Mouse (Mus musculus) G1E (cell line): ENCODE results near the gene Zfp846. TPM values are rescaled to one million over a fixed set of nuclear protein-coding genes. Genes with fewer than 3 reads are reported as not detected.
"Not testable (repeated sequence)": the region's sequence is repeated elsewhere in the genome, so short reads cannot be mapped to it uniquely, and the experiment has no call there.

Source experiments
- ATAC-seq: 2 replicates; pipeline ENCODE4 v1.8.0; 2016; ENCODE audit warnings: mild to moderate bottlenecking; ENCODE audit not compliant: insufficient number of reproducible peaks, poor library complexity, low FRiP score, severe bottlenecking; ENCODE audit errors: extremely low read depth
- DNase-seq: peaks from one replicate; pipeline ENCODE4 v3.0.0; 2012; ENCODE audit warnings: low spot score
- H3K27me3 ChIP-seq: 2 replicates; pipeline ENCODE4 v1.6.1; 2012; ENCODE audit warnings: mild to moderate bottlenecking, low read length, inconsistent platforms; ENCODE audit not compliant: insufficient read depth
- H3K36me3 ChIP-seq: replicated peaks from 2 replicates; pipeline ENCODE3; 2012; ENCODE audit warnings: mild to moderate bottlenecking, inconsistent platforms
- H3K4me1 ChIP-seq: 2 replicates; pipeline ENCODE4 v1.6.1; 2012; ENCODE audit warnings: low read depth, low read length, inconsistent platforms, mixed read lengths; ENCODE audit not compliant: insufficient read depth
- H3K4me3 ChIP-seq: 2 replicates; pipeline ENCODE4 v1.5.1; 2012; ENCODE audit warnings: low read depth, mild to moderate bottlenecking, inconsistent platforms, low read length, moderate library complexity, mixed read lengths
- H3K9me3 ChIP-seq: replicated peaks from 2 replicates; pipeline ENCODE4 v1.6.1; 2012; ENCODE audit warnings: inconsistent platforms
- CTCF ChIP-seq: IDR thresholded peaks from 2 replicates; pipeline ENCODE4 v1.5.1; 2012; ENCODE audit warnings: low read depth, low read length, inconsistent platforms, mixed read lengths
- GATA1 ChIP-seq: IDR thresholded peaks from 2 replicates; pipeline ENCODE4 v1.6.1; 2012; ENCODE audit warnings: borderline replicate concordance, low read length, inconsistent platforms, mixed read lengths
- GATA2 ChIP-seq: IDR thresholded peaks from 2 replicates; pipeline ENCODE4 v1.6.1; 2012; ENCODE audit warnings: low read depth, low read length, inconsistent platforms, borderline replicate concordance
- POLR2AphosphoS5 ChIP-seq: IDR thresholded peaks from 2 replicates; pipeline ENCODE4 v1.6.1; 2012; ENCODE audit warnings: low read depth, low read length, inconsistent platforms; ENCODE audit not compliant: insufficient replicate concordance
- TAL1 ChIP-seq: conservative IDR thresholded peaks from 2 replicates; pipeline ENCODE4 v1.6.1; 2012; ENCODE audit warnings: low read depth, low read length, inconsistent platforms, mixed read lengths
- polyA plus RNA-seq: library from polyadenylated mRNA; stranded (reverse); fragments of >175 nt; gene quantifications from 2 replicates; pipeline ENCODE4 v1.2.3, GENCODE M21; 2012
- total RNA-seq, 2 experiments: library from RNA; stranded (forward) in 1 of 2; stranded (reverse) in 1 of 2; fragments of 200-1000 nt in 1 of 2; fragments of >200 nt in 1 of 2; fragmentation: Nextera tagmentation in 1 of 2; gene quantifications; 2 replicates each; pipeline ENCODE4 v1.2.3; 2014 to 2017

The Zfp846 gene
- total and polyA plus RNA-seq, 3 experiments = 8.8 to 11.3 (median 10.5) TPM

DNA sequence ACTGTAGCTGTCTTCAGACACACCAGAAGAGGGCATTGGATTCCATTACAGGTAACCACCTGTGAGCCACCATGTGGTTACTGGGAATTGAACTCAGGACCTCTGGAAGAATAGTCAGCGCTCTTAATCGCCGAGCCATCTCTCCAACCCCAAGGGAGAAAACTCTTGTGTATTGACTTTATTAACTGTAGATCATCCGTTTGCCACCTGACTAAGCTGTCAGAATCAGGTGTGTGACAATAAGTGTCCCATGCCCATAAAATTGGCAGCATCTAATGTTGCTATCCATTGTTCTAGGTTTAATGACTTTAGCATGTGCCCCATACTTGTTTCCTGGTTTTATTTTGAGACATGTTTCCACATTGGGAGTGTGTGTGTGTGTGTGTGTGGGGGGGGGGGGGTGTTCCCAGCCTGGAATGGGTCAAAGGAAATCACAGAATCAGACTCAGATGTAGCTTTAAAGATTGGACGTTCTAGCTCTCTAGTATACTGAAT, 29.3 kb upstream of the Zfp846 start:
- no peaks in the 10 kb centered on the region for H3K36me3 ChIP-seq
- DNase-seq (no peak), ATAC-seq (no peak)
- peaks cover 10% of the 10 kb centered on the region for H3K4me1 ChIP-seq
- no peaks in the 10 kb centered on the region for H3K27me3 ChIP-seq
- no peak overlapping the region for H3K4me3 ChIP-seq
- TF ChIP-seq GATA2 (no peak), CTCF (no peak), POLR2AphosphoS5 (no peak), GATA1 (no peak), TAL1 (no peak)
- H3K9me3 ChIP-seq = no peaks in the 10 kb centered on the region

GRCm38 (mm10) chr9:20552698-20553097, 28.4 kb upstream of the Zfp846 start:
- Histone ChIP-seq H3K4me1 (peaks cover 15% of the 10 kb centered on the region), H3K27me3 (no peaks in the 10 kb centered on the region), H3K36me3 (no peaks in the 10 kb centered on the region), H3K9me3 (no peaks in the 10 kb centered on the region), H3K4me3 (no peak overlapping the region)
- ATAC-seq (no peak), DNase-seq (no peak)
- TF ChIP-seq GATA1 = no peak
- no peak for TF ChIP-seq POLR2AphosphoS5
- no peak for TF ChIP-seq TAL1
- TF ChIP-seq GATA2 = no peak
- TF ChIP-seq CTCF = no peak

DNA sequence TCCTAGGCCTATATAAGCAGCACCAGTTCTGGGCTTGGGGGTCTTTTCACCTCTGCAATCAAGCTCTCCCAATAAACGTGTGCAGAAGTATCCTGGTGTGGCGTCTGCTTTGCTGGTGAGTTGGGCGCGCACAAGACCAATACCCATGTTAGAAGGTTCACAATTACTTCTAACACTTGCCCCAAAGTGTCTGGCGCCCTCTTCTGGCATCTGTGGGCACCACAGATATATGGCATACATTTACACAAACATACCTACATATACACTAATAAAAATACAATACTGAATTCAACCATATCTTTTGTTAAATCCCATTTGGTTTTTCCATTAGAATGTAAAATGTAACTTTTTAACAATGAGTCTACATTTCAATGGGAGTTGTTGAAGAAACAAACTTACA, 18.9 kb upstream of the Zfp846 start:
- DNase-seq = no peak
- H3K9me3 ChIP-seq = no peaks in the 10 kb centered on the region; the same call in 1 of the 2 replicates
- TF ChIP-seq GATA1 (no peak), GATA2 (no peak), CTCF (no peak), POLR2AphosphoS5 (no peak), TAL1 (no peak)
- H3K27me3 ChIP-seq = no peaks in the 10 kb centered on the region
- no peaks in the 10 kb centered on the region for H3K36me3 ChIP-seq
- no peak for ATAC-seq
- H3K4me1 ChIP-seq = peaks cover 45% of the 10 kb centered on the region
- no peak overlapping the region for H3K4me3 ChIP-seq

GRCm38 (mm10) chr9:20565326-20566030, 15.6 kb upstream of the Zfp846 start:
- H3K9me3 ChIP-seq, ATAC-seq, H3K4me3 ChIP-seq, DNase-seq, H3K36me3 ChIP-seq, H3K27me3 ChIP-seq: not testable (repeated sequence)
- peaks cover 20% of the 10 kb centered on the region for H3K4me1 ChIP-seq

- no peaks in the 10 kb centered on the region for H3K27me3 ChIP-seq
- no peaks in the 10 kb centered on the region for H3K36me3 ChIP-seq
- no peak for ATAC-seq
- no peaks in the 10 kb centered on the region for H3K9me3 ChIP-seq
- no peak for DNase-seq
- TF ChIP-seq TAL1 = no peak
- no peak for TF ChIP-seq GATA2
- TF ChIP-seq GATA1 = no peak
- TF ChIP-seq POLR2AphosphoS5 = no peak
- no peak for TF ChIP-seq CTCF
- H3K4me1 ChIP-seq = peaks cover 4% of the 10 kb centered on the region
- no peak overlapping the region for H3K4me3 ChIP-seq
These were observed 10.0 kb upstream of the Zfp846 start for GRCm38 (mm10) chr9:20571060-20571459.

GRCm38 (mm10) chr9:20576591-20576990, 4.5 kb upstream of the Zfp846 start:
- DNase-seq (no peak), ATAC-seq (no peak)
- peaks cover 7% of the 10 kb centered on the region for H3K4me1 ChIP-seq
- no peaks in the 10 kb centered on the region for H3K36me3 ChIP-seq
- TF ChIP-seq GATA2 (no peak), GATA1 (no peak), CTCF (no peak)
- no peak overlapping the region for H3K4me3 ChIP-seq
- H3K9me3 ChIP-seq = no peaks in the 10 kb centered on the region
- H3K27me3 ChIP-seq = no peaks in the 10 kb centered on the region

- no peak for TF ChIP-seq GATA2
- TF ChIP-seq POLR2AphosphoS5 = no peak
- no peak for TF ChIP-seq GATA1
- no peak for TF ChIP-seq CTCF
- TF ChIP-seq TAL1 = no peak
- H3K4me3 ChIP-seq = no peak overlapping the region
- DNase-seq (no peak), ATAC-seq (no peak)
- peaks cover 15% of the 10 kb centered on the region for H3K36me3 ChIP-seq
- H3K4me1 ChIP-seq = peaks cover 6% of the 10 kb centered on the region
- H3K27me3 ChIP-seq = no peaks in the 10 kb centered on the region
- H3K9me3 ChIP-seq = no peaks in the 10 kb centered on the region
These were observed 20.2 kb downstream of the Zfp846 start for GRCm38 (mm10) chr9:20601270-20601669.
